Mouse (Mus musculus): ENCODE data around the gene Epor. TPM values are rescaled to one million over a fixed set of nuclear protein-coding genes. Genes with fewer than 3 reads are reported as not detected.

Gene Epor
- total RNA-seq (2017), result 11.0 and 22.8 TPM in 2 replicates

DNA sequence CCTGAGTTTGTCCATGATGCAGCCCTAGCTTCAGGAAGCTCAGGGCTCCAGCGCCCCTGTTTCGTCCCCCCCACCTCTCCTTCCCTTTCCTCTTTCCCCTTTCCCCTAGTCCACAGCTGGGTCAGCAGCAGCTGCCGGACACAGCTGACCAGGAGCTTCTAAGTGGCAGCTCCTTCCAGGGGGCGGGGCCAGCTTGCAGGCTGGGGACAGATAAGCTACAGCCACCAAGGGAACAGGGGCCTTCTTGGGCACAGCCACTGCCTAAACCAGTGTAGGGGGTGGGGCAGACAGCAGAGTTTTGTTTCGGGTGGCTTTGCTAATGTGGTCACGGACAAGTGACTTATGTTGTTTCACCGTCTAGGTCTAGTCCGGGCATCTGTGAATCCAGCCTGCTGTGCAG lies at the start of gene Epor:
Epor (minus strand) TSS at position 90 of the 400 bp plus-strand sequence.
- ATAC-seq (replicated peaks; ENCODE audit: low read depth, poor library complexity, severe bottlenecking), result peak; percentile 52

- ATAC-seq (replicated peaks; ENCODE audit: low read depth, poor library complexity, severe bottlenecking), result no peak
Observed at GRCm38 (mm10) chr9:22012731-22013130, 49.4 kb upstream of the Epor start.

DNA sequence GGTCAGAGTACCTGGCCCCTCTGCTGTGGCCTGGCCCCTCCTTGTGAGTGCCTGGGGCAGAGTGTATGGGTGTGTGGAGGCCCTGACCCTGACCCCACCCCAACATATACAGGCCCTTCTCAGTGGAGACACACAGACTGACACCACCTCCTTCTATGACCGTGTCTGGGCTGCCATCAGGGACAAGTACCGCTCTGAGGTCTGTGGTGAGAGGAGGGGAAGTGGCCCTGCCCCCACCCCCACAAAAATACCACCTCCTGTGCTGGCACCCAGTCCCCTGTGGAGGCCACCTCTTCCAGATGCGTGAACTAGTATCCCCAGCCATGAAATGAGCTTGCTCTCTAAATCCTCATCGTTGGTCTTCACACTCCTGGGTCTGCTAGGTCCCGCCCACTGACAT lies 47.7 kb upstream of the Epor start:
- no peak for ATAC-seq (replicated peaks; ENCODE audit: low read depth, poor library complexity, severe bottlenecking)

DNA sequence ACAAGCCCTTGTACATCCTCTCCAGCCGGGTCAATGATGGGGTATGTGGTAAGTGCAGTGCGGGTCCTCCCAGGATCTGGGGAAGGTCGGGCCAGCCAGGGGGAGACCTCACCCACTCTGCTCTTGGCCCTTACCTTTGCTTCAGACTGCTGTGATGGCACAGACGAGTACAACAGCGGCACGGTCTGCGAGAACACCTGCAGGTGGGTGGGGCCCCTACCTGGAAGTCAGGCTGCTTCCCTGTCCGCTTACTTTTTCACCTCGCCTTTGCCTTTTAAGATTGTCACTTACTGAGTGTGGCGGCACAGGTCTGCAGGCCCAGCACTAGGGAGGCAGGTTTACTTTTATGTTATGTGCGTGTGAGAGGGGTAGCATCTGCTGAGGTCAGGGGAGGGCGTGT lies 41.2 kb upstream of the Epor start:
- ATAC-seq (replicated peaks; ENCODE audit: low read depth, poor library complexity, severe bottlenecking), result no peak

DNA sequence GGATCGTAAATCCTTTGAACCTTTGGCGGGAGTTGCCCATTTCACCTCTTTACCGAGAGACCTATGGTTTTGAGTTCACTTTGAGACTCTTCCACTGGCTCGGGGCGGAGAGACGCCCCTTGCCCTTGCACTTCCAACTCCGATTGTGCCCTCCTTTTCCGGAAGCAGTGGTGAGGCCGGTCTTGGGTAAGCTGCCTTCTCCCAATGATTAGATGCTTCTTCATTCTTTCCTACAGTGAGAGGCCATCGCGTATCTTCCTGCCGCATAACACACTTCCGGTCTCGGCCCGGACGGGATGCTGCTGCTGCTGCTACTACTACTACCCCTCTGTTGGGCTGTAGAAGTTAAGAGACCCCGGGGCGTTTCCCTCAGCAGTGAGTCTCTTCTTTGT lies 39.9 kb upstream of the Epor start:
- ATAC-seq (replicated peaks; ENCODE audit: low read depth, poor library complexity, severe bottlenecking), result peak; percentile 46

GRCm38 (mm10) chr9:22002194-22003162 lies 39.2 kb upstream of the Epor start, which contains the start of the genes Ccdc151 and Prkcsh:
Gene Ccdc151, minus strand, starts transcription at chr9:22002634.
Gene Prkcsh, plus strand, starts transcription at chr9:22002806.
- peak; percentile 95 for ATAC-seq (replicated peaks; ENCODE audit: low read depth, poor library complexity, severe bottlenecking)

- no peak for ATAC-seq (replicated peaks; ENCODE audit: low read depth, poor library complexity, severe bottlenecking)
Observed at GRCm38 (mm10) chr9:22001633-22002032, 38.3 kb upstream of the Epor start.

DNA sequence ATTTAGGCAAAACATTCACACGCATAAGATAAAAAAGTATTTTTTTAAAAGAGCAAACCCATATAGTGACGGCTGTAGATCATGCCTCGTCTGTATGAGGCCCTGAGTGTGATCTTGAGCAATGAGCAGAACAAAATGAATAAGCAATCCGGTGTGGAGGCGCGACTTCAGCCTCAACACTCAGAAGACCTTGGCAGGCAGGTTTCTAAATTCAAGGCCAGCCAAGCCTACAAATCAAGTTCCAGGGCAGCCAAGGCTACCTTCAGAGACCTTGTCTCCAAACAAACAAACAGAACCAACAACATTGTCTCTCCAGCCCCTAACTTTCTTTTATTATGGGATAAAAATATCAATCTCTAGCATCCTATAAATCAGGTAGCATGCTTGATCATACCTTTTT lies 37.0 kb upstream of the Epor start:
- no peak for ATAC-seq (replicated peaks; ENCODE audit: low read depth, poor library complexity, severe bottlenecking)

GRCm38 (mm10) chr9:21996178-21996867 lies 33.0 kb upstream of the Epor start:
- no peak for ATAC-seq (replicated peaks; ENCODE audit: low read depth, poor library complexity, severe bottlenecking)

GRCm38 (mm10) chr9:21992227-21992626 lies 28.9 kb upstream of the Epor start:
- ATAC-seq (replicated peaks; ENCODE audit: low read depth, poor library complexity, severe bottlenecking), result no peak

GRCm38 (mm10) chr9:21989230-21990110 lies 26.2 kb upstream of the Epor start, which contains the start of gene Rgl3:
Gene Rgl3, minus strand, starts transcription at chr9:21989446.
- ATAC-seq (replicated peaks; ENCODE audit: low read depth, poor library complexity, severe bottlenecking), result no peak

GRCm38 (mm10) chr9:21988421-21989101 lies 25.3 kb upstream of the Epor start:
- ATAC-seq (replicated peaks; ENCODE audit: low read depth, poor library complexity, severe bottlenecking), result 0 out of 2 replicates have a peak, but pooled peaks have one; percentile 37

- ATAC-seq (replicated peaks; ENCODE audit: low read depth, poor library complexity, severe bottlenecking), result no peak
Observed at GRCm38 (mm10) chr9:21987592-21988342, 24.5 kb upstream of the Epor start.

DNA sequence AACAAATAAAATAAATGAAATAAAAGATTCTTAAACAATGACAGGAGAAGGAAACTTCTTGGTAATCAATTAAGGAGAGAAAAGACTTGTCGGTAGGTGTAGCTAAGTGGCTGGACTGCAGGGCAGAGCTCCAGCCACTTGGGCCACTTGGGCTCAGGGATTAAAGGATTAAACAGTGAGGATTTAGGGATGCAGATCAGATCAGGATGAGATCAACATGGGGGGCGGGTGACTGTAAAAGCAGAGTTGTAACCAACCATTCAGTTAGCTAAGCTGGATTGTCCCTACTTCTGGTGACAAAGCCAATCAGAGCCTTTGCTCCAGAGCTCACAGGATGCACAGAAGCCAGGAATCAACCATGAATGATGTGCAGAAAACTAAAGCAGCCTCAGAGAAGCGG lies 20.6 kb upstream of the Epor start:
- ATAC-seq (replicated peaks; ENCODE audit: low read depth, poor library complexity, severe bottlenecking), result no peak

- no peak; the same call in 1 of the 2 replicates for ATAC-seq (replicated peaks; ENCODE audit: low read depth, poor library complexity, severe bottlenecking)
Observed at GRCm38 (mm10) chr9:21978398-21979128, 15.3 kb upstream of the Epor start.

- peak; percentile 74 for ATAC-seq (replicated peaks; ENCODE audit: low read depth, poor library complexity, severe bottlenecking)
Observed at GRCm38 (mm10) chr9:21977972-21978371, 14.7 kb upstream of the Epor start.

DNA sequence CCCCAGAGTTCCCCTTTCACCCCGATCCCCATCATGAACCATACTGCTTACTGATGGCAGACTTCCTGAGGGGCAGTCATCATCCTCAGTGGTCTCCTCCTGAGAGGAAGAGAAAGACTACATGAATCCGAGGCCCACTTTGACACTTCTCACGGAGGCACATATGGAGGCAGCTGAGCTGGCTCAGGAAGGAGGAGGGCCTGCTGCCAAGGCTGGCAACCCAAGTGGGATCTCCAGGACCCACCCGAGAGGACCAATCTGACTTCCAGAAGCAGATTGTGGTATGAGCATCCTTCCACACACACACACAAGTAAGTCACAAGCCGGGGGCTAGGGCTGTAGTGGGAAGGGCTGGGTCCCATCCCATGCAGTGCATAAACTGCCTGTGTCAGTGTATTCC lies 14.0 kb upstream of the Epor start:
- no peak for ATAC-seq (replicated peaks; ENCODE audit: low read depth, poor library complexity, severe bottlenecking)

GRCm38 (mm10) chr9:21976626-21977175 lies 13.4 kb upstream of the Epor start:
- no peak for ATAC-seq (replicated peaks; ENCODE audit: low read depth, poor library complexity, severe bottlenecking)
